Mouse (Mus musculus) adrenal gland, adult 18-20 months (tissue): Measurements from ENCODE around the gene Vmn1r167. TPM values are rescaled to one million over a fixed set of nuclear protein-coding genes. Genes with fewer than 3 reads are reported as not detected.
"Not testable (repeated sequence)": the region's sequence is repeated elsewhere in the genome, so short reads cannot be mapped to it uniquely, and the experiment has no call there.

Source experiments
- DNase-seq, 2 experiments: peaks; one replicate each; pipeline ENCODE4 v3.0.0; 2021 to 2022; ENCODE audit warnings: low spot score in 2 of 2
- long read RNA-seq, 2 experiments: library from polyadenylated mRNA; stranded (forward); transcript quantifications; one replicate each; pipeline ENCODE4 v2.0.0; 2021
- total RNA-seq, 2 experiments: library from RNA; stranded (reverse); gene quantifications; 1 replicate in 1 of 2; 2 replicates in 1 of 2; pipeline ENCODE4 v1.2.3; 2021

Vmn1r167 gene
- total RNA-seq = not detected
- long read RNA-seq, experiment 1 = 0 reads
- long read RNA-seq, experiment 2 = 0 reads

GRCm38 (mm10) chr7:23507106-23507505, at the start of gene Vmn1r167:
TSS of gene Vmn1r167 (minus strand) at chr7:23507206.
- not testable (repeated sequence) for DNase-seq

DNA sequence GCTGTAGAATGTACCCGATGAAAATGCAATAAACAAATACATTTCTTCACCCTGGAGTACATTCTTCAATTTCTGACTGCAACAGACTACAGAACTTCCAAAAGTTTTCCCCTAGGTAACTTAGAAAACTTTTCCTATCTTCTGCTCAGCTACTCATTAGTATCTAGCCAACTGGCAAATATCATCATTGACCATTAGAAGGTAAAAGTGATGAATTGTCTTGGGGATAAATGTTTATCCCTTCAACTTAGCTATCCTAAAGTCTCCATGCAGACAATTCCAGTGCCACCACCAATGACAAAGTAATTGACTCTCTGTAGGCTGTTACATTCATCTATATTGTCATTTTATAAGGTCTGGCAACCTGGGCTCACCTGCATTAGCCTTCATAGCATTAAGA, 32.4 kb upstream of the Vmn1r167 start, which contains the start of gene Vmn1r168:
Gene Vmn1r168 (plus strand): TSS at position 301 of the 400 bp plus-strand sequence.
- not testable (repeated sequence) for DNase-seq

DNA sequence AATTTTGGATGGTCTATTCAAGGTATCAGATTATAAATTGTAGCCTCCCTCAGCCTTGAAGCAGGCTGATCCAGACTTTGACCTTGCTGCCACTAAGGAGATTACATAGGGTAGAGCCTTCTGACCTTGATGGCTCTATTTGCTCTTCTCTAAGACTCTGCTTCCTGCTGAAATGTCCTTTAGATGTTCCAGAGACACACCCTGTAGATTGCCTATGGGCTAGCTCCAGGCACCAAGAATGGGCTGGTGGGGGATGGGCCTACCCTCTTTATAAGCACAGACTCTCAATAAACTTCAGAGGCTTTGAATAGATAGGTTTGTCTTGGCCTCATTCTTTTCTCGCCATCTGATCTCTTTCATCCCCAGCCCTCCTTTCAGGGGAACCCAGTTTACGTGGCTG, 34.1 kb downstream of the Vmn1r167 start:
- DNase-seq = not testable (repeated sequence)

- not testable (repeated sequence) for DNase-seq
Measured at GRCm38 (mm10) chr7:23470832-23471231, 36.2 kb downstream of the Vmn1r167 start.

- not testable (repeated sequence) for DNase-seq
Measured at GRCm38 (mm10) chr7:23470201-23470600, 36.8 kb downstream of the Vmn1r167 start.

Other genes starting within 250 kb of the Vmn1r167 start
- gene Gm6902, start 228.3 kb downstream of the Vmn1r167 start, total RNA-seq = not detected
- not detected for gene Nlrp4e, start 206.0 kb downstream of the Vmn1r167 start, total RNA-seq
- gene Nlrp5, start 121.3 kb downstream of the Vmn1r167 start, total RNA-seq = not detected
- not detected for gene Vmn1r168, start 32.5 kb upstream of the Vmn1r167 start, total RNA-seq
- not detected for gene Vmn1r169, start 68.3 kb upstream of the Vmn1r167 start, total RNA-seq
- gene Vmn1r170, start 99.0 kb upstream of the Vmn1r167 start, total RNA-seq = not detected
- gene Vmn1r171, start 123.5 kb upstream of the Vmn1r167 start, total RNA-seq = not detected
- gene Vmn1r172, start 151.1 kb upstream of the Vmn1r167 start, total RNA-seq = not detected
- not detected for gene Vmn1r173, start 193.5 kb upstream of the Vmn1r167 start, total RNA-seq
- gene Vmn1r174, start 245.1 kb upstream of the Vmn1r167 start, total RNA-seq = not detected